Mouse (Mus musculus) bone marrow, adult 2 months (tissue): ENCODE measurements at regions not wholly inside any gene's neighbourhood (a gene's known extent, or its start where the extent isn't known, plus 50 kb on each side); places are given as distances from the start of the nearest gene placed in this dataset.

Experiments used
- CTCF ChIP-seq: fragments of 200-500 bp; IDR thresholded peaks from 2 replicates; pipeline ENCODE4 v1.5.1; 2011; ENCODE audit warnings: low read length, control low read depth; ENCODE audit not compliant: control insufficient read depth, insufficient read depth
- POLR2A ChIP-seq: fragments of 200-500 bp; IDR thresholded peaks from 2 replicates; pipeline ENCODE4 v1.6.1; 2011; ENCODE audit warnings: low read depth, mild to moderate bottlenecking, control low read depth, low read length, borderline replicate concordance; ENCODE audit not compliant: control insufficient read depth

DNA sequence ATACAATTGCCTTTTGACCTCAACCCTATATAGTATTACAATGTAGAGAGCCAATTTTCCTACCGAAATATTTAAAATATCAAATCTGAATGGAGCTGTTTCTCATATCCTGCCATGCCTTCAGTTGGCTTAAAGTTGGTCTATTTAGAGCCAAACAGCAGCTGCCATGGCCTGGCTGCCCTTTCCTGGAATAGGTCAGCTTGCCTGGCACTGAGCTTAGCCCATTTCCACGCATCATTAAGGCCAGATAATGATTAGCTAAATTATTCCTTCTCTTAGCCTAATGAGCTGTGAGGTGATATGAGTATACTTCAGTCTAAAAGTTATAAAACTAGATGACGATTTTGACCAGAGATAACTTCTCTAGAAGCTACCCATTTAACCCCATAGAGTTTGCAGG lies 852.2 kb upstream of the Lcorl start:
- TF ChIP-seq POLR2A (no peak), CTCF (no peak)
